Mouse (Mus musculus) liver, embryonic 14.5 days (tissue): ENCODE results near the gene Spon1. TPM values are rescaled to one million over a fixed set of nuclear protein-coding genes. Genes with fewer than 3 reads are reported as not detected.

Experiments
- ATAC-seq: fragments of 200-750 bp; cut with Nextera tagmentation; 2 replicates; pipeline ENCODE4 v1.8.0; 2017; ENCODE audit warnings: moderate number of reproducible peaks, mild to moderate bottlenecking, moderate library complexity; ENCODE audit not compliant: insufficient read depth
- DNase-seq, 3 experiments: peaks; one replicate each; pipeline ENCODE4 v3.0.0-alpha.2; 2012 to 2013; ENCODE audit warnings: low read depth in 3 of 3, low spot score in 3 of 3
- H3K27ac ChIP-seq: fragments of 300-500 bp; sonication (generic); 2 replicates; pipeline ENCODE4 v1.5.1; 2014; ENCODE audit warnings: moderate library complexity, mild to moderate bottlenecking, control low read depth, inconsistent platforms
- H3K27me3 ChIP-seq: fragments of 300-500 bp; sonication (generic); 2 replicates; pipeline ENCODE4 v1.6.1; 2014; ENCODE audit warnings: mild to moderate bottlenecking, low read length, moderate library complexity; ENCODE audit not compliant: control insufficient read depth, insufficient read depth
- H3K36me3 ChIP-seq: fragments of 300-500 bp; sonication (generic); replicated peaks from 2 replicates; pipeline ENCODE4 v1.6.1; 2014; ENCODE audit warnings: low read depth; ENCODE audit not compliant: control insufficient read depth, insufficient read depth
- H3K4me1 ChIP-seq, 2 experiments: fragments of 200-500 bp in 1 of 2; fragments of 300-500 bp in 1 of 2; sonication (generic) in 1 of 2; replicated peaks; 2 replicates each; pipeline ENCODE4 v1.6.1; 2012 to 2014; ENCODE audit warnings: antibody characterized with exemption in 1 of 2, inconsistent platforms in 1 of 2, low read length in 1 of 2; ENCODE audit not compliant: control insufficient read depth in 2 of 2, insufficient read depth in 2 of 2
- H3K4me2 ChIP-seq: fragments of 300-500 bp; sonication (generic); 2 replicates; pipeline ENCODE4 v1.6.1; 2014; ENCODE audit warnings: low read depth, mild to moderate bottlenecking, control low read depth, moderate library complexity
- H3K4me3 ChIP-seq, 2 experiments: fragments of 200-500 bp in 1 of 2; fragments of 300-500 bp in 1 of 2; sonication (generic) in 1 of 2; 2 replicates each; pipeline ENCODE4 v1.5.1; 2012 to 2014; ENCODE audit warnings: low read depth in 2 of 2, low read length in 2 of 2, mild to moderate bottlenecking in 2 of 2, control low read depth in 1 of 2, inconsistent platforms in 1 of 2, moderate library complexity in 1 of 2; ENCODE audit not compliant: insufficient read depth in 1 of 2
- H3K9ac ChIP-seq: fragments of 300-500 bp; sonication (generic); replicated peaks from 2 replicates; pipeline ENCODE4 v1.6.1; 2014; ENCODE audit warnings: mild to moderate bottlenecking, control low read depth, moderate library complexity
- H3K9me3 ChIP-seq: fragments of 300-500 bp; sonication (generic); 2 replicates; pipeline ENCODE4 v1.6.1; 2016; ENCODE audit warnings: low read length, mixed read lengths; ENCODE audit not compliant: control insufficient read depth
- CTCF ChIP-seq: IDR thresholded peaks from 2 replicates; pipeline ENCODE4 v1.5.1; 2016; ENCODE audit warnings: antibody characterized with exemption, low read depth, control low read depth
- EP300 ChIP-seq: IDR thresholded peaks from 2 replicates; pipeline ENCODE4 v1.6.1; 2016; ENCODE audit warnings: antibody characterized with exemption, low read depth
- WGBS: fragments of 180-500 bp; shearing (Covaris S2); extraction: QIAGEN DNeasy Blood & Tissue Kit; methylation state at CpG from one replicate; pipeline ENCODE4 v1.1.7; 2014; ENCODE audit not compliant: insufficient replicate concordance; 5-methylcytosine and 5-hydroxymethylcytosine counted together
- polyA plus RNA-seq, 2 experiments: library from polyadenylated mRNA; depleted of rRNA in 1 of 2; stranded (reverse) in 1 of 2; unstranded in 1 of 2; fragments of >200 nt; fragmentation: Nextera tagmentation in 1 of 2; extraction: Ambion mirVana in 1 of 2; gene quantifications; 2 replicates each; pipeline versions ENCODE4 v1.2.1 to v1.2.3; 2012 to 2014

Gene Spon1
- polyA plus RNA-seq, 2 experiments, result 0.36 to 0.39 TPM

GRCm38 (mm10) chr7:113828576-113828975 is 62.8 kb downstream of the Spon1 start:
- DNase-seq (no peak), ATAC-seq (no peak)
- no peak overlapping the region for H3K27ac ChIP-seq
- H3K9ac ChIP-seq, result no peak overlapping the region
- H3K4me2 ChIP-seq, result no peak overlapping the region
- H3K4me3 ChIP-seq, result no peak overlapping the region
- no peaks in the 10 kb centered on the region for H3K36me3 ChIP-seq
- WGBS, result 66% methylated on average over 2 of the region's 2 CpGs
- TF ChIP-seq CTCF, result no peak
- no peak for TF ChIP-seq EP300
- no peaks in the 10 kb centered on the region for H3K9me3 ChIP-seq
- no peaks in the 10 kb centered on the region for H3K27me3 ChIP-seq
- peaks cover 3 to 11% of the 10 kb centered on the region in 2 experiments; a peak in 3 of 4 replicates for H3K4me1 ChIP-seq

GRCm38 (mm10) chr7:113837151-113837550 is 71.4 kb downstream of the Spon1 start:
- no peak for DNase-seq
- no peaks in the 10 kb centered on the region for H3K9me3 ChIP-seq
- no peak overlapping the region for H3K4me3 ChIP-seq
- no peak overlapping the region for H3K27ac ChIP-seq
- 49% methylated on average over 4 of the region's 4 CpGs for WGBS
- H3K27me3 ChIP-seq, result no peaks in the 10 kb centered on the region
- no peak overlapping the region for H3K4me2 ChIP-seq
- H3K9ac ChIP-seq, result no peak overlapping the region
- TF ChIP-seq EP300 (no peak), CTCF (no peak)
- ATAC-seq, result no peak
- no peaks in the 10 kb centered on the region for H3K4me1 ChIP-seq
- no peaks in the 10 kb centered on the region for H3K36me3 ChIP-seq

- ATAC-seq, result no peak
- DNase-seq, result no peak
- H3K4me3 ChIP-seq, result no peak overlapping the region
- no peaks in the 10 kb centered on the region for H3K4me1 ChIP-seq
- no peak overlapping the region for H3K27ac ChIP-seq
- H3K27me3 ChIP-seq, result no peaks in the 10 kb centered on the region
- H3K36me3 ChIP-seq, result no peaks in the 10 kb centered on the region
- H3K4me2 ChIP-seq, result no peak overlapping the region
- no peak for TF ChIP-seq CTCF
- TF ChIP-seq EP300, result no peak
- H3K9me3 ChIP-seq, result no peaks in the 10 kb centered on the region
- 64% methylated on average over 8 of the region's 8 CpGs for WGBS
- H3K9ac ChIP-seq, result no peak overlapping the region
Observed at GRCm38 (mm10) chr7:113839431-113839830, 73.6 kb downstream of the Spon1 start.

GRCm38 (mm10) chr7:113841521-113841920 is 75.7 kb downstream of the Spon1 start:
- no peaks in the 10 kb centered on the region for H3K27me3 ChIP-seq
- H3K36me3 ChIP-seq, result no peaks in the 10 kb centered on the region
- TF ChIP-seq CTCF (no peak), EP300 (no peak)
- no peaks in the 10 kb centered on the region for H3K9me3 ChIP-seq
- H3K27ac ChIP-seq, result no peak overlapping the region
- no peak overlapping the region for H3K4me2 ChIP-seq
- no peaks in the 10 kb centered on the region; a peak in 1 of 4 replicates for H3K4me1 ChIP-seq
- H3K9ac ChIP-seq, result no peak overlapping the region
- no peak overlapping the region for H3K4me3 ChIP-seq
- no peak for DNase-seq
- ATAC-seq, result no peak
- WGBS, result 61% methylated on average over 2 of the region's 2 CpGs

- H3K27ac ChIP-seq, result no peak overlapping the region
- ATAC-seq (no peak), DNase-seq (no peak)
- H3K9me3 ChIP-seq, result no peaks in the 10 kb centered on the region
- no peak overlapping the region for H3K9ac ChIP-seq
- H3K4me3 ChIP-seq, result no peak overlapping the region
- peaks cover 0 to 4% of the 10 kb centered on the region in 2 experiments; a peak in 1 of 4 replicates for H3K4me1 ChIP-seq
- 30% methylated on average over 2 of the region's 2 CpGs for WGBS
- TF ChIP-seq EP300, result no peak
- no peak for TF ChIP-seq CTCF
- no peak overlapping the region for H3K4me2 ChIP-seq
- no peaks in the 10 kb centered on the region for H3K36me3 ChIP-seq
- no peaks in the 10 kb centered on the region for H3K27me3 ChIP-seq
Observed at GRCm38 (mm10) chr7:113843150-113843549, 77.4 kb downstream of the Spon1 start.

- Histone ChIP-seq H3K27ac (no peak overlapping the region), H3K9ac (no peak overlapping the region), H3K4me3 (no peak overlapping the region), H3K4me2 (no peak overlapping the region), H3K27me3 (no peaks in the 10 kb centered on the region), H3K9me3 (no peaks in the 10 kb centered on the region), H3K36me3 (no peaks in the 10 kb centered on the region), H3K4me1 (peaks cover 0 to 4% of the 10 kb centered on the region in 2 experiments; a peak in 1 of 4 replicates)
- ATAC-seq (no peak), DNase-seq (no peak)
- TF ChIP-seq CTCF (no peak), EP300 (no peak)
- 65% methylated on average over 5 of the region's 5 CpGs for WGBS
Observed at GRCm38 (mm10) chr7:113845191-113845590, 79.4 kb downstream of the Spon1 start.
